Mouse (Mus musculus): ENCODE data around the gene Palld.

DNA sequence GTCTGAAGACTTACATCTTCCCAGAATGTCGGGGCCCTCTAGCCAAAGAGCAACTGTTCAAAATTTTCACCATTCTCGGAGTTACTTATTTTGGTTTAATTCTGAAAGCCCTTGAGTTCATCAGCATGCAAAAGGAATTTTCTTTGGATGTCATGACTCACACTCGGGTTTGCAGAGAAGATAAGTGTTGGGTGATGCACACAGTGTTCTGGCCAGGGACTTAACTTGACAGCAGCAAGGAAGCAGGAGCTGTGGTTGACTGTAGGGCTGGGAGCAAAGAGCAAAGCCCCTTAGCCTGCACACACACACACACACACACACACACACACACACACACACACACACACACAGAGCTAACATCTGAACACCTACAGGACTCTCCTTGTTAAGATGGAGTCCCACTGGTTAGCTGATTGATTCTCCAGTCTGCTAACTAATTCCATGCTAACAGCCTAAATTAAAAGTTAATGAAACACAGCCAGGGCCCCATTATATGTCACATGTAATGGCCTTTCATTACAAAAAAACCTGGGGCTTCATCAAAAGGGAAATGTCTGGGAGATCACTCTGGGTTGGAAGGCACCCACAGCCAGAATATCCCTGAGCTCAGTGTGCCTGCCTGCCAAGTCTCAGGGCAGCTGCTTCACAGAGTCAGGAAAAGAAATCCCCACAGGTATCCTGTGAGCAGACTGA, 273.4 kb downstream of the Palld start:
- TF ChIP-seq CTCF (conservative IDR thresholded peaks at IDR 0.05; ENCODE audit: insufficient read depth, insufficient read length, low read depth, low read length), result no peak
- TF ChIP-seq POLR2A (IDR thresholded peaks at IDR 0.05; ENCODE audit: low read depth, low read length), result no peak

All from kidney, adult 2 months (tissue).